Mouse (Mus musculus): Measurements from ENCODE around the gene Eno3.
A peak's percentile ranks its signal among the peaks of the same experiment; 100 is the strongest.

The Eno3 gene

DNA sequence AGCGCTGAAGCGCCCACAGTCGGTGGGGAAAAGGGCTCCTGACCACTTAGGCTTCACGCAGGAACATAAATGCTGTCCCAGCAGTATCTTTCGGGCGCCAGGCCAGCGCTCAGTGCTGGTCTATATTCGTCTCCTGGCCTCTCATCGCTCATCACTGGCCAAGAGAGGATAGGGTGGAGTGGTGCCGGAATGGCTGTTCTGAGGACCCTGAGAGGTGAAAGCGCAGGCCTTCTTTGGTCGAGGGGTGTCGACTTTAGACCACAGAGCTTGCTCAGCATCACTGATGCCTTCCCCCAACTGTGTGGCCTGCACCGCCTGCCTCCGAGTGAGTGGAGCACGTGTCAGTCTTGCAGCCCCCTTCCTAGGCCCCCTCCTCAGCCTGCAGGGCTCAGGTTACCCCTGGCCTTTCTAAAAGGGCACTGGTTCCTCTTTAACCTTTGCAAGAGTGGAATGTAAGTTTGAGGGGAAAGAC lies 510 bp upstream of the Eno3 start:
- DNase-seq (ENCODE audit: extremely low spot score): peak; percentile 83

DNA sequence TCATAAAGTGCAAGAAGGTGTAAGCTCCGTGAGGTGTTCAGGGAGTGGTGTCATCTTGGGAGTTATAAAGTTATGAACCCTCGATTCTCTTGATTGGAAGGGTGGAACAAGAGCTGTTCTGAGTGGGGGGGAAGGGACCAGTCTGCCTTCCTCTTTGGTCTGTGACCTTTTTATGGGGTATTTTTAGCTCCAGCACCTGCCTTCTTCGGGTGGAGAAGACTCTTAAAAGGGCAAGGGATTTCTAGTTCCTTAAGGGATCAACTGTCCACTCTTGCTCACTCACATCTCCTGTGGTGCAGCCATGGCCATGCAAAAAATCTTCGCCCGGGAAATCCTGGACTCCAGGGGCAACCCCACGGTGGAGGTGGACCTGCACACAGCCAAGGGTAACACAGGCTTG lies 571 bp downstream of the Eno3 start:
- DNase-seq (ENCODE audit: extremely low spot score): no peak

DNA sequence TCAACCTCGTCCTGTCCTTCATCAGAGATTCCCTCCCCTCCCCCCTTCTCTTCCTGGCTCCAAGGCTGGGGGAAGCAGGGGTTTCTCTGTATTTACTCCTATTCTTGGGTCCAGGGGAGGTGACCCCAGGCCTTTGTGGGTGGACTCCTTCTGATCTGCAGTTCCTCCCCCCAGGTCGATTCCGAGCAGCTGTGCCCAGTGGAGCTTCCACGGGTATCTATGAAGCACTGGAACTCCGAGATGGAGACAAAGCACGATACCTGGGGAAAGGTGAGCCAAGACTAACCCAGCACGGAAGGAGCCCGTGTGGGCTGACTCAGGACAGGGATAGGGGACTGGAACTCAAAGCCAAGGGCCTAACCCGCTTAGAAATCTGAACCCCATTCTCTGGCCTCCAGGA lies 989 bp downstream of the Eno3 start:
- no peak for DNase-seq (ENCODE audit: extremely low spot score)

DNA sequence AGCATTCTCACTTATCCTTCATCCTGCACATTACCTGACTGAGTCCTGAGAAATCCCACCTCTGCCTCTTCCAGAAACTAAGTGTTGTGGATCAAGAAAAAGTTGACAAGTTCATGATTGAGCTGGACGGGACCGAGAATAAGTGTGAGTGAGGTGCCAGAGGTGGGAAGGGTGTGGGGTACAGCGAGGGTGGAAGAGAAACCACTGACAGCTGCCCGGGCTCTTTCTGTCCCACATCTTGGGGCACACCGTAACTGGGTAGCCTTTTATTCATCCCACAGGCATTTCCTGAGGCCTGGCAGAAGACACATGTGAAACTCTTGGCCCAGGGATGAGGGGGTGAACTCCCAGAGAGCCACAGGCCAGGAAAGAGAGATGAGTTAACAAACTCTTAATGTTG lies 1.5 kb downstream of the Eno3 start:
- DNase-seq (ENCODE audit: extremely low spot score): no peak

DNA sequence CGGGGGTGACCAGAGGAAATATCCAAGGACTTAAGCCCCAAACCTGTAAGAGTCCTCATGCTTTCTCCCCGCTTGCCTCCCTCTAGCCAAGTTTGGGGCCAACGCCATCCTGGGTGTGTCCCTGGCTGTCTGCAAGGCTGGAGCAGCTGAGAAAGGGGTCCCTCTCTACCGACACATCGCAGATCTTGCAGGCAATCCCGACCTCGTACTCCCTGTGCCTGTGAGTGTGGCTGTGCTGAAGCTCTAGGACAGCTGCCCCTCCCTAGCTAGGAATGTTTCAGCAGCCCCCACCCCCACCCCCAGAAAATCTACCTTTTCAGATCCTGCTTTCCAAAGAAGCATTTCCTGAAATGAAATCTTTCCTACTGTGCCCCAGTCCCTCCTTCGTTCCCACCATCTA lies 1.9 kb downstream of the Eno3 start:
- DNase-seq (ENCODE audit: extremely low spot score): no peak

DNA sequence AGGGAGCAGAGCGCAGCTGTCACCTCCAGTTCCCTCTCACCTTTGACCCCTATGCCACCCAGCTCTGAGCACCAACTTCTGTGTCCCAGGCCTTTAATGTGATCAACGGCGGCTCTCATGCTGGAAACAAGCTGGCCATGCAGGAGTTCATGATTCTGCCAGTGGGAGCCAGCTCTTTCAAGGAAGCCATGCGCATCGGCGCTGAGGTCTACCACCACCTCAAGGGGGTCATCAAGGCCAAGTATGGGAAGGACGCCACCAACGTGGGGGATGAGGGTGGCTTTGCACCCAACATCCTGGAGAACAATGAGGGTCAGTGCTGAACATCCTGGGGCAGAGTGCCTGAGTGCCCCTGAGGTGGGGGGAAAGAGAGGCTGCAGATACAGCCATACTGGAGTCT lies 3.6 kb downstream of the Eno3 start:
- DNase-seq (ENCODE audit: extremely low spot score): no peak

DNA sequence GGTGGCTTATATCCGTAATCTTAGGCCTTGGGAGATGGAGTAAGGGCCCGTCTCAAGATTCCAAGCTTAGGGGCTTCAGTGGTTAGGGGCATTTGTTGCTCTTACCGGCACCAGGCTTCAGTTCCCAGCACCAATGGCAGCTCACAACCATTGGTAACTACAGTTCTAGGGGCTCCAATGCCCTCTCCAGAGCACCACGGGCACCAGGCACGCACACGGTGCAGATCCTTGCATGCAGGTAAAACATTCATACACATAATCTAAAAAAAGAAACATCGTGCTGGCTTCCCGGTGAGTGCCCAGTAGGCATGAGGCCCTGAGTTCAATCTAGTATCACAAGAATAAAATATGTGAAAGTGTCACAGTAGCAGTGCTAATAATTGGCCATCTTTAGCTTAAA lies 6.1 kb downstream of the Eno3 start:
- DNase-seq (ENCODE audit: extremely low spot score): no peak

DNA sequence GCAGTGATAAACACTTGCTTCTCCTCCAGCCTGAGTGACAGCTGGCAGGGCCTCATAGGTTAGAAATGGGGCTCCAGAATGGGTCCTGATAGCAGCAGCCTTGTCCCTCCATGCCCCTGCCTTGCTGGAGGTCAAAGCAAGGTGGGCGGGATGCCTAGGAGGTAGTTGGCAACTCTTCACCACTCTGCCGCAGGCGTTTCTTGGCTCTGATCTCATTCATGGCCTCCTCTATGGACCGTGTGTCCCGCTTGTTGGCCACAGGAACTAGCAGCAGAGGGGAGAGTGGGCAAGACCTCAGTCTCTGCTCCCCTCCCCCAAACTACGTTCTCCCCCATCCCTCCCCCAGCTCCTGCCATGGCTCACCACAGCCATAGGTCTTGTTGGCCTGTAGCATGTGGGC lies 7.0 kb downstream of the Eno3 start:
- DNase-seq (ENCODE audit: extremely low spot score): no peak

DNA sequence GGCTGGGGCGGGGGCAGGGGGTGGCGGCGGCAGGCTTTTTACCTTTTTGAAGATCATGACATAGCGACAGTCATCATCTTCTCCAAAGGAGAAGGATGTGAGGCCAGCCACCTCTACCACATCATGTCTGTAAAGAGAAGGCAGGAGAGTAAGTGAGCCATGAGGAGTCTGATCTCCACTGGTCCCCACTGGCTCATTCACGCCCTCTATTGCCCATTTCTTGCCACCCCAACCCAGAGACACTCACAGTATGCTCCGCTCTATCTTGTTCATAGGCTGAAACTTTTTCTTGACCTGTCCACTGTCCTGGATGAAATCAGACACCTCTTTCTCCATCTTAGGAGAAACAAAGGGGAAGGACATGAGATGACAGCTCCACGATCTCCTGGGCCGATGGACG lies 7.7 kb downstream of the Eno3 start:
- no peak for DNase-seq (ENCODE audit: extremely low spot score)

DNA sequence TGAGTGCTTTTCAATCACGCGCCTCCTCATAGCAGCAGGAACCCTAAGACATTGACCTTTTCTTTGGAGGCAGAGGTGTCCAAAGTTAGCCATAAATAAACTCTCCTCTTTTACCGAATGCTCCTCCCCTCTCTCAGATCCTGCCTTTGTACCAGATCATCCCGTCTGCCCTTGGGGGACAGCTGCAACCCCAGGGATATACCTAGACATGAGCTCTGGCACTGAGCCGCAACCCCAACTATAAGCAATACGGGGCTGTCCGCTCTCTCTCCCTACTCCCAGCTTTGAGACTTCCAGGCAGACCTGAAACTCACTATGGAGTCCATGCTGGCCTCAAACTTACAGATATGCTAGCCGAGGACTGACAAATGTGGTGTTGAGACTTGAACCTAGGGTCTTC lies 9.7 kb downstream of the Eno3 start:
- no peak for DNase-seq (ENCODE audit: extremely low spot score)

DNA sequence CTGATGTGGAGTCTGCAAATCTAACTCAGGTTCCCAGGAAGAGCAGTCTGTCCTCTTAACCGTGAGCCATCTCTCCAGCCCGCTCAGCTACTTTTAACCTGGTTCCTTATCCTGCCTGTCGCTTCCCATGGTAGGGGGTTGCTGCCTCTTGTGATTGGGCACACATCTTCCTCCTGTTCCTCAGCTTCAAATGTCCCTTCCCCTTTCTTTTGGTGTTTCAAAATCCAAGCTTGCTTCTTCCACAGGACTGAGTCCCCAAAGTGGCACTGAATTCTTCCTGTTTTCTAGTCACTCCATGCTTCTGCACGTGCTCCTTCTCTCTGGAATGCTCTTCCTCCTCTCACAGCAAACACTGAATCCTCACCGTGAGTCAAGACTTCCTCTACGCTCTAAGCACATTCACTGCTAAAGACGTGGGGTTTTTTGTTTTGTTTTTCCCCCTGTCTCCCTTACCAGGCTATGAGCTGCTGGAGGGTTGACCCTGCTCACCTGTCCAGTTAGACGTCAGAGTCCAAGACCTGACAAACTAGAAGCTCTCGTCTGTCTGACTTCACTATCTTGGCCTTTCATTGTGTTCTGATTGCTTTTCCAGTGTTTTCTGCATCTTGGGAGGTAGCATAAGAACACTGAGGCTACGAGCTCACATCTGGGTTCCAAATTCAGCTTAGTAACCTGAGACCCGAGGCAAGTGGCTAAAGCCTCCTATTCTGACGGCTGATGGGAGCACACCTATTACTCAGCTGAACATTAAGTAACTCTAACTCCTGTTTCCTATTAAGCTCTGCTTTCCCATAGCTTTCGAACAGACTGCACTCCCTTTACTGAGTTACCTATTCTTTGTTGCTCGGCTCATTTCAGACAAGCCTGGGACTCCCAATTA lies 10.5 kb downstream of the Eno3 start:
- DNase-seq (ENCODE audit: extremely low spot score): no peak

DNA sequence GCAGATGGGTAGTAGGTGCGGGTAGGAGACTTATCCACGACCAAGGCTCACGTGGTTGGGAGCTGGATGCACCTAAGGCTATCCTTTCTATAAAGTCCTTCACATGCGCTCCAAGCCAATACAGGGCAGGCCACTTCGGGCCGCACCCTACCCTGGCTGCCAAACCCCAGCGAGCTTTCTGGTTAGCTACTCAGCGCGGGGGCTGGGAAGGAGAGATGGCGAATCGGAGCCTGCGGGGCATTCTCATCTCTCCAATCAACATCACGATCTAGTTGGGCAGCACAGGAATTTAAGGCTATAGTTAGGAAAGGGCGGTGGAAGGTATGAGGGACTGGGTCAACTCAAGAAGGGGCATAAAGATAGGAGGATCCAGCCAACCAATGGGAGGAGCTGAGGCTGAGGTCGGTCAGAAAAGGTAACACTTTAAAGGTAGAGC lies 11.4 kb downstream of the Eno3 start:
- DNase-seq (ENCODE audit: extremely low spot score): no peak

DNA sequence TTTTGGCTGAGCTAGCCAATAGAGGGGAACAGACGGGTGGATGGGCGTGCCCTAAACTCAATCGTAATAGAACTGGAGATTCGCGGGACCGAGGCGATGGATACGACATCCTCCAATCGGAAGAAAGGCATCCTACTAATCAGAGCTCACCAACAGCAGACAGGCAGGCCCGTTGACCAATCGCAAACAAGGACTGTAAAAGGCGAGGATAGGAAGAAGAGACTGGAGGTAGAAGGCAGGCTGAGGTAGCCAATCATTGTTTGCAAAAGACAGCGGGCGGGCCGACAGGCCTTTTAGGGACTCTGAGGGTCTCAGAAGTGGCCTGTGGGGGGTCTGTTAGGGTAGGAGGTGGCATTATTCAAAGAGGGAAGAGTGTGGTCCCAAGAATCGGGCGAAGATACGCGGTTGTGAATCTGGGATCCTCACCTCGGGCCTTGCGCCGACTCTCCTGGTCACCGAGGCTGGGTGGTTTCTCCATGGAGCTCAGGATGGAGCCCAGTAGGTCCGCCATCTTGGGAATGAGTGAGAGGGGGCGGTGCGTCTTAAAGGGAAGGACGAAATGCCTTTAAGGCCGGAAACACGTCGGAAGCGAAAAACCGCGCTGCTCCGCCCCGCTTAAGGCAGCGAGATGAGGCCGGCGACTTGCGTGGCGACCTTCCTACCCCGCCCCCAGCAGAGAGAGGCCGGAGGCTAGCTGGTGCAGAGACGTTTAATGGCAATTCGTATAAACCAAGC lies 11.9 kb downstream of the Eno3 start, which contains the start of gene Spag7:
Spag7 (minus strand) TSS at position 646 of the 735 bp plus-strand sequence.
- peak; percentile 96 for DNase-seq (ENCODE audit: extremely low spot score)

DNA sequence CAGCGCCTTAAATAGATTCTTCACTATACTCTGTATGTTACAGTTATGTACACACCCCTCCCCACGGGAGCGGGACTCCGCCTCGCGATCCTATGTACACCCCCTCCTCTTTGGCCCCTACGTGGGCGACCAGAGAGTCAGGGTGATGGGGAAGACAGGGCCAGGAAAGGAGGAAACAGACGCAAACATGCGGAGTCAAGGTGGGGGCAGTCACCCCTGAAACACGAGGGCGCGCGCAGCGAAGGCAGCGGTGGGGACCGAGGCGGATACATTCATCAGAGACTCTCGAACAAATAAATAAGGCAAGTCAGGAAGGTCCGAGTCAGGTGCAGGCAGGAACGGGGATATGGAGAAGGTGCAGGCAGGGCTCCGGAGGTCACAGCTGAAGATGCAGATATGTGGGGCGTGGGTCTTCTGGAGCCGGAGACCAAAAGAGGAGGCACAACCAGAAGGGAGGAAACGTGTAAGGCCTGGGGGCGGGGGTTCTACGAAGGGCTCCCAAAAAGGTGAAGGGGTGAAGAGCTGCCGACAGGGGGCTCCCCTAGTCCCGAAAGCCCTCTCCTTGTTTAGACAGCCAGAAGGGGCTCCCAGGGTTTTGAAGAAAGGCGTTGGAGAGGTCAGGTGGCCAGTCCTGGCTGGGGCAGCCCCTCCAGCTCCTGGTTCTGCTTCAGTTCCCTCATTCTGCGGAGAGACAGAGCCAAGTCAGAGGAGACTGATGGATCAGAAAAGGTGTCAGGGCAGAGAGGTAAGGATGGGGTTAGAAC lies 12.8 kb downstream of the Eno3 start:
- peak; percentile 87 for DNase-seq (ENCODE audit: extremely low spot score)

DNA sequence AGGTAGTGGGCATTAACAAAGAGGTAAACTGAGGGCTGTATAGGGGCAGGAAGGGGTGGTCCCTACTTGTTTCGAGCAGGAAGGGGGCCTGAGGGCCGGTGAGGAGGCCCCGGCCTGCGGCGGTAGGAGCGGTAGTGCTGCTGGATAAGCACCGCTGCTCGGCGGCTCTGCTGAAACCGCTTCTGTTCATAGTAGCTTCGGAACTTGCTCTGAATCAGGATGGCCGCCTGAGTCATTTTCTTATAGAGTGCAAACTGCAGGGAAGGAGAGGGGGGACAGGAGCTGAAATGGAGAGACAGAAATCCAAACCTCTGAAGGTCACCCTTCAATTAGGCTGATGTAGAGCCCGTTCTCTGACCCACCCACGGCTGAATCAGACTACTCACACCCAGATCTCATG lies 13.5 kb downstream of the Eno3 start:
- DNase-seq (ENCODE audit: extremely low spot score): no peak

DNA sequence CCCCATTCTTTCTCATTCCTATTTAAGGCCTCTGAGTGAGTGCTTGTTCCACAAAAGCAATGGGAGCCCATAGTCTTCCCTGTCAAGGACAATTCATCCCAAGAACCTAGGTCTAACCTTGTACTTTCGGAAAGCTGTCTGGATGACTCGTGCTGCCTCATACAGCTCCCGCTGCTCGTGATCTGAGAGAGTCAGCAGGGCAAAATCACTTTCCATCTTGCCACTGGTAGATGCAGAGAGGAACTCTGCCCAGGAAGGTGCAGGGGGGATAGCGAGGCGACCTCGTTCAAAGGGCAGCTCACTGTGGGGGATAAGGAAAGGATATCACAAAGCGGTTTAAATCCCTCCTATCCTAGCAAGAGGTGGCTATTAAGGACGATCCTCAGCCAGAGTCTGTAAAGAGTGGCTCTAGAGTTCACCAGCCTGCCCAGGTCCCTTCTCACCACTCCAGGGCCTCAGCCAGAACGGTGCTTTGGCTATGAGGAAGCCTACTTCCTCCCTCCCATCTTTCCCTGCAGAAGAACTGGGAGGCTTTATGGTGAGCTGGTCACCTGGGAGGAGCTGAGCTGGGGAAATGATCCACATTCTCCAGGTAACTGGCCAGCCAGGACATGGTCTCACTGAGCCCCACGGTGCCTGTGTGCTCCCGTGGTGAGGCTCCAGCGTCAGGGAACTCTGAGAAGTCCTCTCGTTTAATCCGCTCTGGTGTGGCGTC lies 14.5 kb downstream of the Eno3 start:
- DNase-seq (ENCODE audit: extremely low spot score): no peak

DNA sequence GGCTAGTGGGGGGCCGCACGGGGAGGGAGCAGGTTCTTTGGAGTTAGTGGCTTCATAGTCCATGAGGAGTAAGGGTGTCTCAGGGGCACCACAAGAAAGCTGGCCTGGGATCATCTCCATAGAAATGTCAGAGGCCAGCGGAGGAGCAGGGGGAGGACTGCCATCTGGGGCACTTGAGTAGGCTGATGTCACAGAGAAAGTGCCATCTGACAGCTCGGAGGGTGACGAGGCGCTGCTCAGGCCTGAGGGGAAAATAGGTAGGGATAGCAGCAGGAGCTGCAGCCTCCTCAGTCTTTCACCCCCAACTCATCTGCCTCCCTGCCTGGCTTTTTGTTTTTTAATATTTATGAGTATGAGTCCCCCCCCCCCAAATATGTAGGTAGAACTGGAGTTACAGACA lies 17.0 kb downstream of the Eno3 start:
- no peak for DNase-seq (ENCODE audit: extremely low spot score)

DNA sequence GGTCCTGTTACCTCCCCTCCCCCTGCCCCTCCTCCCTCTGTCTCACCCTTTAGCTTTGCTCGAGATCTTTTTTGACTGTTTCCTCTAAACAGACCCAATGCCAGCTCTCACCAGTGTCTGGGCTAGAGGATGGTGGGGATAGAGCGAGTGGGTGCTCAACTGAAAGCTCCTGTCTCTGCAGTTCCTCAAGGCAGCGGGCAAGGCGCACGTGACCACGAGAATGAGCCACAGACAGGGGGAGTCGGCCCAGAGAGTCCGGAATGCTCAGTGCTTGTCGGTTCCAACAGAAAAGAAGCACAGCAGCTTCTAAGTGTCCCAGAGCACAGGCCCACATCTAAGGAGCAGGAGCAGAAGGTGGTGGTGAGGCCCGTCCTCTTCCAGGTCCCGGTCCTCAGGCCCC lies 17.5 kb downstream of the Eno3 start:
- no peak for DNase-seq (ENCODE audit: extremely low spot score)

DNA sequence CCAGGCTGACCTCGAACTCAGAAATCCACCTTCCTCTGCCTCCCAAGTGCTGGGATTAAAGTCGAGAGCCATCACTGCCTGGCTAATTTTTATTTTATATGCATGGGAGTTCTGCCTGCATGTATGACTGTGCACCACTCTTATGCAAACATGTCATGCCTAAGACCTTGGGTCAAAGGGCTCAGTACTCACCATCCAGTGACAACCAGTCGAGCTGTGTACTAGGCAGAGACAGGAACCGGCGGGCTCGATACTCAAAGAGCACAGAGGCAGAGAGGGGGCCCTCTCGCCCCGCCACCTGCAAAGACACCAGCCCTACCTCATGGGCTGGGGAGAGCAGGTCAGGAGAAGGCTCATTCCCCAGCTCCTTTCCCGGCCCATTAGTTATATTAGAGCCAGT lies 21.1 kb downstream of the Eno3 start:
- DNase-seq (ENCODE audit: extremely low spot score): no peak

DNA sequence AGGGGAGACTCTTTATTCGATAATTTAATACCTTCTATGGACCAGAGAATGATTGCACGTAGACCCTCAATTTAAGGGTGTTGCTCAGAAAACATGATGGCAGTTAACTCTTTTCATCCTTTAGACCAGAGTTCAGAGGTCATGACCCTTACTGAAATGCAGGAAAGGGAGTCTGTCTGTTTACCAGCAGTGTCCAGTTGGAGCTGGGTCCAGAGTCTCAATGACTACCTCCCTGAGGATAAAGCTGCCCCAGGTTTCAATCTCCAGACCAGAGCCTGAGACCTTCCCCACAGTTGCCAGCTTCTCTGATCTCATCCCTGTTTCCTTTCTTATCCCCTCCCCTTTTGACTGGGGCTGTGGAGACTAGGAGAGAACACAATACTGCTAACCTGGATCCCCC lies 21.6 kb downstream of the Eno3 start:
- no peak for DNase-seq (ENCODE audit: extremely low spot score)

DNA sequence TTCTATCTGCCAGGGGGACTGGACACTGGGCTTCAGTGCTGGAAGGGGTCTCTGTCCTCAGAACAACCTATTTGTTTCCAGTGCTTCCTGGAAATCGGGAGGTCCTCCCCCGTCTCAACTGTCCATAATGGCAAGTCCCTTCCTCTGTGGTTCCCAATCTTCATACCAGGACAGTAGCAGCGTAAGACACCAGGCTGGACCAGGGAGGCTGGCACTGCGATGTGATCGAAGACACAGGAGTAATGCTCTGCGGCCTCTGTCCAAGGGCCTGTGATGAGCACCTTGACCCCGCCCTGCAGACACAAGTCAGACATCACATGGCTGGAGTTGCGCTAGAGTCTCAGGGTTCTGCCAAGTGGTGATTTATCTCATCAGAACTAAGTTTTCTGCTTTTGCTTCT lies 22.4 kb downstream of the Eno3 start:
- DNase-seq (ENCODE audit: extremely low spot score): no peak

DNA sequence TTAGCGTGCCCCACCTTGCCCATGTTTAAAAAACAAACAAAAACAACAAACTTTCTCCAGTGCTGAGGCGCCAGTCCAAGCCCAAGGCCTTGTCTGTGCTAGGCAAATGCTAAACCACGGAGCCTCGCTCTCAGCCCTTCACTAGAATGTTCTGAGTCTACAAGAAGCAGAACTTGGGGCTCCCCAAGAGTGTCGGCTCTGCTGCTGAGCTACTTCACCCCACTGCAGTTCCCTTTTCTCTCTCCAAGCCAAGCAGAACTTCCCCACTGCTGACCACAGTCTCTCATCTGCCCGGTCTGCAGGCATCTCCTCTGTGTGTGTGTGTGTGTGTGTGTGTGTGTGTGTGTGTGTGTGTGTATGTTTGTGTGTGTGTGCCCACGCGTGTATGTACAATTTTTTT lies 22.9 kb downstream of the Eno3 start:
- DNase-seq (ENCODE audit: extremely low spot score): no peak

All from embryo, embryonic 9.5 days (tissue).